Mouse (Mus musculus): ENCODE results near the gene Ehbp1l1. TPM values are rescaled to one million over a fixed set of nuclear protein-coding genes. Genes with fewer than 3 reads are reported as not detected.
A peak's percentile ranks its signal among the peaks of the same experiment; 100 is the strongest.

Gene Ehbp1l1
- polyA plus RNA-seq (2016; fragmentation: Nextera tagmentation; extraction: Ambion mirVana), result 9.3 and 9.5 TPM in 2 replicates

- peaks cover 18% of the 10 kb centered on the region for H3K27me3 ChIP-seq (ENCODE audit: low read depth, poor library complexity, severe bottlenecking)
- H3K36me3 ChIP-seq, result peaks cover 64% of the 10 kb centered on the region
- peak within 1 kb of the TSS; percentile 64 for H3K27ac ChIP-seq (replicated peaks)
- peaks cover 62% of the 10 kb centered on the region for H3K4me1 ChIP-seq
- 12% methylated on average over 49 of the region's 49 CpGs for whole genome bisulfite sequencing
- no peak for DNase-seq (ENCODE audit: low spot score)
- no peaks in the 10 kb centered on the region for H3K9me3 ChIP-seq (replicated peaks)
- peak within 1 kb of the TSS; percentile 95 for H3K4me3 ChIP-seq
Observed at GRCm38 (mm10) chr19:5725767-5726515, at the start of gene Ehbp1l1. Ehbp1l1 (minus strand) TSS chr19:5726317.

DNA sequence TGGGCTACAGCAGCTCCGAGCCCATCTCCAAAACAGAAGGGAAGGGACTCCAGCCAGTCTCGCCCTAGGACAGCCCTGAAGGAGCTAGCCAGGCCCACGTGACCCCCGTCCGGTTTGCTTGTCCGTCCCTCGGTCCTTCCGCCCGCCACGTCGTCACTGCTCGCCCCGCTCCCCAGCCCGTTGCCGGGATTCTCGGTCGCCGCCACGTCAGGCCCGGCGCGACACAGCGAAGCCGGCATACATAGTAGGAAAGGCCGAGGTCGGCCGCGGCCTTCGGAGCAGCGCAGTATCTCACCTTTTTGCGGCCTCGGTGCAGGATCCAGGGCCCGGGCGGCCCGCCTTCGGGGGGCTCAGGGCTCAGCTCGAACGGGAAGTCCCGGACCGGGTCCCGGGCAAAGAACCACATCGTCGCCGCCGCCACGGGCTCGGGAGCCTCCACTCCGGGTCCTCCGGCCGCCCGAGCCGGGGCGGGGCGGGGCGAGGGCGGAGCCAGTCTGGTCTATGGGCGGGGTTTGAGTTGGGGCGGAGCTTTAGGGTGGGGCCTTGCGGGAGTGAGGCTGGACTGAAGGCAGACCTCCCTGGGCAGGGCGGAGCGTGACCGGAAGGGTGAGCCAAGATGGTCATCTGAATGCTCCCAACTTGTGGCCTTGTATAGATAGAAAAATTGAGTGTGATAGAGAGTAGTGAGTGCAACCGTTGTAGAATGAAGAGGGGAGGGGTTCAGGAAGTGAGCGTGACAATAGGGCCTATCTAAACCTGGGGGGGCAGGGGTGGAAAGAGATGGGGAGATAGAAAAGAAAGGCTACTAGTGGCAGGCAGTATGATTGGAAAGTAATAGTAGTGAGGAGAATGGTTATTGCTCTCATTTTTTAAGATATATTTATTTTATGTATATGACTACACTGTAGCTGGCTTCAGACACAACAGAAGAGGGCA lies 45.1 kb upstream of the Ehbp1l1 start, which contains the start of gene Scyl1:
Gene Scyl1 (minus strand): TSS at position 495 of the 936 bp plus-strand sequence.
- 1% methylated on average over 64 of the region's 64 CpGs for WGBS
- DNase-seq (ENCODE audit: low spot score), result peak; percentile 96
- H3K4me3 ChIP-seq, result peak within 1 kb of the TSS; percentile 92
- peaks cover 22% of the 10 kb centered on the region for H3K4me1 ChIP-seq
- H3K27ac ChIP-seq (replicated peaks), result peak within 1 kb of the TSS; percentile 95
- H3K9me3 ChIP-seq (replicated peaks), result no peaks in the 10 kb centered on the region
- peaks cover 39% of the 10 kb centered on the region for H3K36me3 ChIP-seq
- no peaks in the 10 kb centered on the region for H3K27me3 ChIP-seq (ENCODE audit: low read depth, poor library complexity, severe bottlenecking)

DNA sequence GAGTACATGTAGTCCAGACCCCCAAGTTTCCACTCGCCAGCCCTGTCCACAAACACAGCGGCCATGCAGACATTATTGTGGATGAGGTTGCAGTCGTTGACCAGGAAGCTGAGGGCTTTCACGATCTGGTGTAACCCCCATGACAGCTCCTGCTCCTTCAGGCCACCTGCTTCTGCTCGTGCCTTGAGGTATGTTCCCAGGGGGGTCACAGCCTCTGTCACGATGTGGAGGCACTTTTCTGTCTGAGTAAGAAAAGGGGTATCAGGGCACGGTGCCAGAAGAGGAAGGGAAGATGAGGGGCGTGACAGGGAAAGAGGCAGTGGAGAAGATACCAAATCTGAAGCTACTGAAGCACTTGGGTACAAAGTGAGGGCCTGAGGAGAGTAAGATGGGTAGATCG lies 44.2 kb upstream of the Ehbp1l1 start:
- 62% methylated on average over 9 of the region's 9 CpGs for WGBS
- H3K4me3 ChIP-seq, result peak overlapping the region; percentile 92
- peaks cover 22% of the 10 kb centered on the region for H3K4me1 ChIP-seq
- no peaks in the 10 kb centered on the region for H3K9me3 ChIP-seq (replicated peaks)
- DNase-seq (ENCODE audit: low spot score), result no peak
- H3K36me3 ChIP-seq, result peaks cover 48% of the 10 kb centered on the region
- H3K27me3 ChIP-seq (ENCODE audit: low read depth, poor library complexity, severe bottlenecking), result no peaks in the 10 kb centered on the region
- H3K27ac ChIP-seq (replicated peaks), result peak overlapping the region; percentile 95

DNA sequence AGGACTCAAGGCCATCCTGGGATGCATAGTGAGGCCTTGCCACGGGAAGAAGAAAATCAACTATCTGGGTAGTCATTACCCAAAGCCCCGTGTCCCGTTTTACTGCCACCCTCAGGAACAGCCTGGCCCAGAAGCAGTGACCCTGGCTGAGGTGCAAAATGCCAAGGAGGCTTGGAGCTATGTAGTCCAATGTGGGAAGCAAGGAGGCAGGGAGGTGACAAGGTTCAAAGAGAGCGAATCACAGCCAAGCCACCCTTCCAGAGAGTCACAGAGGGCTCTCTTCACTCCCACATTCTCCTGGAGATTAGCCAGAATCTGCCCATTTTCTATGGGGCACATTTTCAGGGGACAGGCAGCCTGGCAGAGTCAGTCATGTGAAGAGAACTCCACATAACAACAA lies 41.2 kb upstream of the Ehbp1l1 start:
- Histone ChIP-seq H3K4me1 (peaks cover 22% of the 10 kb centered on the region), H3K9me3 (replicated peaks) (no peaks in the 10 kb centered on the region), H3K27ac (replicated peaks) (no peak overlapping the region), H3K4me3 (no peak overlapping the region), H3K36me3 (peaks cover 76% of the 10 kb centered on the region), H3K27me3 (ENCODE audit: low read depth, poor library complexity, severe bottlenecking) (no peaks in the 10 kb centered on the region)
- WGBS, result 94% methylated on average over 4 of the region's 4 CpGs
- DNase-seq (ENCODE audit: low spot score), result no peak

DNA sequence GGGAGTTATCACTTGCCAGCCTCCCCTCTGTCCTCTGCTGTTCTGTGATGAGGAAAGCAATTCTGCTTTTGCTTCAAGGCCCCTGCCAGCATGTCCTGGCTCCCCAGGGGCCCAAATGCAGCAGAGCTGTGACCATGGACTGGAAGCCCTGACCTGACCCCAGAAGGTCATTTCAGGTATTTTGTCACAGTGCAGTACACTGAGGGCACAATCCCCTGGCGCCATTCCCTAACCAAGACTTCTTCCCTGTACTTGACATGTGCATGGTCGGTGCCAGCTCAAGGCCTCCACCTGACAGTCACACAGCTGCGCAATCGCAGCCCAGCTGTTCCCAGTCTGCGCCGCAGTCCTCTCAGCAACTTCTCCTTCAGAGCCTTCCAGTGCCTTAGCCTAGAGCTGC lies 37.0 kb upstream of the Ehbp1l1 start:
- DNase-seq (ENCODE audit: low spot score), result no peak
- no peak overlapping the region for H3K27ac ChIP-seq (replicated peaks)
- H3K9me3 ChIP-seq (replicated peaks), result no peaks in the 10 kb centered on the region
- H3K27me3 ChIP-seq (ENCODE audit: low read depth, poor library complexity, severe bottlenecking), result peaks cover 17% of the 10 kb centered on the region
- H3K4me3 ChIP-seq, result no peak overlapping the region
- peaks cover 97% of the 10 kb centered on the region for H3K36me3 ChIP-seq
- 94% methylated on average over 6 of the region's 6 CpGs for WGBS
- no peaks in the 10 kb centered on the region for H3K4me1 ChIP-seq

GRCm38 (mm10) chr19:5758878-5759403 lies 32.8 kb upstream of the Ehbp1l1 start:
- Histone ChIP-seq H3K36me3 (peaks cover 65% of the 10 kb centered on the region), H3K4me1 (peaks cover 17% of the 10 kb centered on the region), H3K27me3 (ENCODE audit: low read depth, poor library complexity, severe bottlenecking) (peaks cover 60% of the 10 kb centered on the region), H3K9me3 (replicated peaks) (no peaks in the 10 kb centered on the region), H3K4me3 (no peak overlapping the region), H3K27ac (replicated peaks) (no peak overlapping the region)
- DNase-seq (ENCODE audit: low spot score), result no peak
- WGBS, result 95% methylated on average over 14 of the region's 14 CpGs

- H3K4me3 ChIP-seq, result peak overlapping the region; percentile 45
- H3K4me1 ChIP-seq, result peaks cover 17% of the 10 kb centered on the region
- H3K27me3 ChIP-seq (ENCODE audit: low read depth, poor library complexity, severe bottlenecking), result peaks cover 78% of the 10 kb centered on the region
- H3K27ac ChIP-seq (replicated peaks), result no peak overlapping the region; the same call in 1 of the 2 replicates
- H3K9me3 ChIP-seq (replicated peaks), result no peaks in the 10 kb centered on the region
- peaks cover 49% of the 10 kb centered on the region for H3K36me3 ChIP-seq
- DNase-seq (ENCODE audit: low spot score), result no peak
- 14% methylated on average over 36 of the region's 36 CpGs for WGBS
Observed at GRCm38 (mm10) chr19:5756991-5757636, 31.0 kb upstream of the Ehbp1l1 start.

- H3K9me3 ChIP-seq (replicated peaks), result no peaks in the 10 kb centered on the region
- peaks cover 23% of the 10 kb centered on the region for H3K4me1 ChIP-seq
- no peak overlapping the region; the same call in 1 of the 2 replicates for H3K27ac ChIP-seq (replicated peaks)
- DNase-seq (ENCODE audit: low spot score), result peak; percentile 44
- H3K36me3 ChIP-seq, result peaks cover 43% of the 10 kb centered on the region
- H3K4me3 ChIP-seq, result peak overlapping the region; percentile 45
- H3K27me3 ChIP-seq (ENCODE audit: low read depth, poor library complexity, severe bottlenecking), result peaks cover 85% of the 10 kb centered on the region
- 5% methylated on average over 28 of the region's 29 CpGs for WGBS
Observed at GRCm38 (mm10) chr19:5756321-5756985, 30.3 kb upstream of the Ehbp1l1 start.

DNA sequence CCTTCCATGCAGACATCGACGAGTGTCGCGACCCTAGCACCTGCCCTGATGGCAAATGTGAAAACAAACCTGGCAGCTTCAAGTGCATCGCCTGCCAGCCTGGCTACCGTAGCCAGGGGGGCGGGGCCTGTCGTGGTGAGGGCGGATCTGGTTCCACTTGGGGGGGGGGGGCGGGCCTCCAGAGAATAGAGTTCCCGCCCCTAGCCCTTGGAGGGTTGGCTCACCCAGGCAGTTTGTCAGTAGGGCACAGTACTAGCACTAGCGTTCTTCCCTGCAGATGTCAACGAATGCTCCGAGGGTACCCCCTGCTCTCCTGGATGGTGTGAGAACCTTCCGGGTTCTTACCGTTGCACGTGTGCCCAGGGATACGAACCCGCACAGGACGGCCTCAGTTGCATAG lies 25.6 kb upstream of the Ehbp1l1 start:
- 6% methylated on average over 20 of the region's 20 CpGs for WGBS
- peaks cover 30% of the 10 kb centered on the region for H3K4me1 ChIP-seq
- no peaks in the 10 kb centered on the region for H3K36me3 ChIP-seq
- H3K27me3 ChIP-seq (ENCODE audit: low read depth, poor library complexity, severe bottlenecking), result peaks cover 99% of the 10 kb centered on the region
- DNase-seq (ENCODE audit: low spot score), result no peak
- H3K27ac ChIP-seq (replicated peaks), result no peak overlapping the region
- no peaks in the 10 kb centered on the region for H3K9me3 ChIP-seq (replicated peaks)
- H3K4me3 ChIP-seq, result peak overlapping the region; percentile 36

GRCm38 (mm10) chr19:5750951-5751350 lies 24.8 kb upstream of the Ehbp1l1 start:
- peak overlapping the region; percentile 36; the same call in 1 of the 2 replicates for H3K4me3 ChIP-seq
- H3K4me1 ChIP-seq, result peaks cover 31% of the 10 kb centered on the region
- H3K36me3 ChIP-seq, result no peaks in the 10 kb centered on the region
- no peak overlapping the region for H3K27ac ChIP-seq (replicated peaks)
- no peaks in the 10 kb centered on the region for H3K9me3 ChIP-seq (replicated peaks)
- peaks cover 99% of the 10 kb centered on the region for H3K27me3 ChIP-seq (ENCODE audit: low read depth, poor library complexity, severe bottlenecking)
- peak; percentile 25 for DNase-seq (ENCODE audit: low spot score)
- WGBS, result 6% methylated on average over 22 of the region's 22 CpGs

- Histone ChIP-seq H3K4me3 (no peak overlapping the region), H3K27me3 (ENCODE audit: low read depth, poor library complexity, severe bottlenecking) (peaks cover 99% of the 10 kb centered on the region), H3K27ac (replicated peaks) (no peak overlapping the region), H3K4me1 (peaks cover 41% of the 10 kb centered on the region), H3K36me3 (no peaks in the 10 kb centered on the region), H3K9me3 (replicated peaks) (no peaks in the 10 kb centered on the region)
- no peak for DNase-seq (ENCODE audit: low spot score)
- 83% methylated on average over 6 of the region's 6 CpGs for WGBS
Observed at GRCm38 (mm10) chr19:5749476-5749875, 23.4 kb upstream of the Ehbp1l1 start.

All from midbrain, embryonic 10.5 days (tissue).